Mouse (Mus musculus): ENCODE measurements around the gene Lhx5. TPM values are rescaled to one million over a fixed set of nuclear protein-coding genes. Genes with fewer than 3 reads are reported as not detected.

Gene Lhx5
- polyA plus RNA-seq, 1 experiment from 2014 or later: not detected

- Histone ChIP-seq H3K36me3 (ENCODE audit: control insufficient read depth, insufficient read depth, low read length) (no peaks in the 10 kb centered on the region), H3K4me2 (ENCODE audit: low read depth, low read length) (no peak overlapping the region), H3K27me3 (replicated peaks; ENCODE audit: control insufficient read depth, insufficient read depth, low read length) (peaks cover 93% of the 10 kb centered on the region), H3K4me1 (ENCODE audit: control insufficient read depth, insufficient read depth, low read length) (no peaks in the 10 kb centered on the region), H3K9ac (ENCODE audit: low read depth, low read length) (no peak overlapping the region), H3K4me3 (ENCODE audit: low read length) (no peak overlapping the region), H3K27ac (ENCODE audit: low read length) (no peak overlapping the region), H3K9me3 (ENCODE audit: control insufficient read depth, low read length) (no peaks in the 10 kb centered on the region)
- ATAC-seq: no peak
- WGBS: 5% methylated on average over 5 of the region's 6 CpGs
Measured at GRCm38 (mm10) chr5:120428990-120429389, 2.5 kb upstream of the Lhx5 start.

- peaks cover 93% of the 10 kb centered on the region for H3K27me3 ChIP-seq (replicated peaks; ENCODE audit: control insufficient read depth, insufficient read depth, low read length)
- WGBS: 4% methylated on average over 6 of the region's 6 CpGs
Measured at GRCm38 (mm10) chr5:120429692-120430091, 1.8 kb upstream of the Lhx5 start.

GRCm38 (mm10) chr5:120431001-120431583 is 407 bp upstream of the Lhx5 start:
- WGBS: under 1% methylated on average over 30 of the region's 30 CpGs
- no peaks in the 10 kb centered on the region for H3K9me3 ChIP-seq (ENCODE audit: control insufficient read depth, low read length)
- no peak overlapping the region for H3K9ac ChIP-seq (ENCODE audit: low read depth, low read length)
- no peak overlapping the region for H3K4me2 ChIP-seq (ENCODE audit: low read depth, low read length)
- no peaks in the 10 kb centered on the region for H3K36me3 ChIP-seq (ENCODE audit: control insufficient read depth, insufficient read depth, low read length)
- H3K27ac ChIP-seq (ENCODE audit: low read length): no peak overlapping the region
- peaks cover 96% of the 10 kb centered on the region for H3K27me3 ChIP-seq (replicated peaks; ENCODE audit: control insufficient read depth, insufficient read depth, low read length)
- no peak overlapping the region for H3K4me3 ChIP-seq (ENCODE audit: low read length)
- H3K4me1 ChIP-seq (ENCODE audit: control insufficient read depth, insufficient read depth, low read length): peaks cover 6% of the 10 kb centered on the region
- ATAC-seq: no peak

More at GRCm38 (mm10) chr5:120429692-120430091, 1.8 kb upstream of the Lhx5 start:
- H3K4me2 ChIP-seq (ENCODE audit: low read depth, low read length): no peak overlapping the region
- no peak overlapping the region for H3K27ac ChIP-seq (ENCODE audit: low read length)
- no peak for ATAC-seq
- H3K9ac ChIP-seq (ENCODE audit: low read depth, low read length): no peak overlapping the region
- H3K9me3 ChIP-seq (ENCODE audit: control insufficient read depth, low read length): no peaks in the 10 kb centered on the region
- H3K4me1 ChIP-seq (ENCODE audit: control insufficient read depth, insufficient read depth, low read length): no peaks in the 10 kb centered on the region
- no peak overlapping the region for H3K4me3 ChIP-seq (ENCODE audit: low read length)
- no peaks in the 10 kb centered on the region for H3K36me3 ChIP-seq (ENCODE audit: control insufficient read depth, insufficient read depth, low read length)

- H3K4me1 ChIP-seq (ENCODE audit: control insufficient read depth, insufficient read depth, low read length): peaks cover 9% of the 10 kb centered on the region
- peaks cover 95% of the 10 kb centered on the region for H3K27me3 ChIP-seq (replicated peaks; ENCODE audit: control insufficient read depth, insufficient read depth, low read length)
- no peaks in the 10 kb centered on the region for H3K36me3 ChIP-seq (ENCODE audit: control insufficient read depth, insufficient read depth, low read length)
- no peaks in the 10 kb centered on the region for H3K9me3 ChIP-seq (ENCODE audit: control insufficient read depth, low read length)
- 2% methylated on average over 9 of the region's 9 CpGs for WGBS
- no peak overlapping the region for H3K4me2 ChIP-seq (ENCODE audit: low read depth, low read length)
- no peak overlapping the region for H3K9ac ChIP-seq (ENCODE audit: low read depth, low read length)
- no peak for ATAC-seq
- H3K27ac ChIP-seq (ENCODE audit: low read length): no peak overlapping the region
- no peak overlapping the region for H3K4me3 ChIP-seq (ENCODE audit: low read length)
Measured at GRCm38 (mm10) chr5:120432486-120433015, 1.1 kb downstream of the Lhx5 start.

- Histone ChIP-seq H3K27me3 (replicated peaks; ENCODE audit: control insufficient read depth, insufficient read depth, low read length) (peaks cover 95% of the 10 kb centered on the region), H3K4me2 (ENCODE audit: low read depth, low read length) (no peak overlapping the region), H3K4me3 (ENCODE audit: low read length) (no peak overlapping the region), H3K9me3 (ENCODE audit: control insufficient read depth, low read length) (no peaks in the 10 kb centered on the region), H3K9ac (ENCODE audit: low read depth, low read length) (no peak overlapping the region), H3K4me1 (ENCODE audit: control insufficient read depth, insufficient read depth, low read length) (peaks cover 13% of the 10 kb centered on the region), H3K36me3 (ENCODE audit: control insufficient read depth, insufficient read depth, low read length) (no peaks in the 10 kb centered on the region), H3K27ac (ENCODE audit: low read length) (no peak overlapping the region)
- ATAC-seq: no peak
- WGBS: 1% methylated on average over 13 of the region's 13 CpGs
Measured at GRCm38 (mm10) chr5:120433135-120433760, 1.7 kb downstream of the Lhx5 start.

- Histone ChIP-seq H3K4me2 (ENCODE audit: low read depth, low read length) (no peak overlapping the region), H3K9me3 (ENCODE audit: control insufficient read depth, low read length) (no peaks in the 10 kb centered on the region), H3K4me3 (ENCODE audit: low read length) (no peak overlapping the region), H3K27me3 (replicated peaks; ENCODE audit: control insufficient read depth, insufficient read depth, low read length) (peaks cover 97% of the 10 kb centered on the region), H3K27ac (ENCODE audit: low read length) (no peak overlapping the region), H3K36me3 (ENCODE audit: control insufficient read depth, insufficient read depth, low read length) (no peaks in the 10 kb centered on the region), H3K9ac (ENCODE audit: low read depth, low read length) (no peak overlapping the region), H3K4me1 (ENCODE audit: control insufficient read depth, insufficient read depth, low read length) (peaks cover 13% of the 10 kb centered on the region)
- ATAC-seq: no peak
- 2% methylated on average over 21 of the region's 21 CpGs for WGBS
Measured at GRCm38 (mm10) chr5:120434231-120434735, 2.8 kb downstream of the Lhx5 start.

- H3K27ac ChIP-seq (ENCODE audit: low read length): no peak overlapping the region
- peaks cover 97% of the 10 kb centered on the region for H3K27me3 ChIP-seq (replicated peaks; ENCODE audit: control insufficient read depth, insufficient read depth, low read length)
- H3K4me2 ChIP-seq (ENCODE audit: low read depth, low read length): no peak overlapping the region
- ATAC-seq: no peak
- 1% methylated on average over 44 of the region's 44 CpGs for WGBS
- H3K4me3 ChIP-seq (ENCODE audit: low read length): no peak overlapping the region
- no peaks in the 10 kb centered on the region for H3K9me3 ChIP-seq (ENCODE audit: control insufficient read depth, low read length)
- H3K36me3 ChIP-seq (ENCODE audit: control insufficient read depth, insufficient read depth, low read length): no peaks in the 10 kb centered on the region
- peaks cover 16% of the 10 kb centered on the region for H3K4me1 ChIP-seq (ENCODE audit: control insufficient read depth, insufficient read depth, low read length)
- H3K9ac ChIP-seq (ENCODE audit: low read depth, low read length): no peak overlapping the region
Measured at GRCm38 (mm10) chr5:120435006-120435681, 3.6 kb downstream of the Lhx5 start.

- under 1% methylated on average over 47 of the region's 47 CpGs for WGBS
- Histone ChIP-seq H3K4me3 (ENCODE audit: low read length) (peak overlapping the region; percentile 52), H3K27ac (ENCODE audit: low read length) (no peak overlapping the region), H3K9ac (ENCODE audit: low read depth, low read length) (0 out of 2 replicates have a peak overlapping the region, but pooled peaks have one; percentile 45), H3K27me3 (replicated peaks; ENCODE audit: control insufficient read depth, insufficient read depth, low read length) (peaks cover 95% of the 10 kb centered on the region), H3K36me3 (ENCODE audit: control insufficient read depth, insufficient read depth, low read length) (no peaks in the 10 kb centered on the region), H3K9me3 (ENCODE audit: control insufficient read depth, low read length) (no peaks in the 10 kb centered on the region), H3K4me1 (ENCODE audit: control insufficient read depth, insufficient read depth, low read length) (peaks cover 18% of the 10 kb centered on the region), H3K4me2 (ENCODE audit: low read depth, low read length) (peak overlapping the region; percentile 69)
- ATAC-seq: peak; percentile 27; the same call in 1 of the 2 replicates
Measured at GRCm38 (mm10) chr5:120435731-120436501, 4.4 kb downstream of the Lhx5 start.
